Mouse (Mus musculus) olfactory bulb, adult 2 months (tissue): ENCODE results near the gene Camta1.

ENCODE experiments used
- CTCF ChIP-seq: fragments of 200-500 bp; IDR thresholded peaks from 2 replicates; pipeline ENCODE4 v1.5.1; 2012; ENCODE audit warnings: low read depth, mild to moderate bottlenecking, low read length, moderate library complexity; ENCODE audit not compliant: insufficient read depth
- POLR2A ChIP-seq: fragments of 200-500 bp; IDR thresholded peaks from 2 replicates; pipeline ENCODE4 v1.6.1; 2012; ENCODE audit warnings: mild to moderate bottlenecking, low read depth, low read length, moderate library complexity; ENCODE audit not compliant: insufficient read depth

GRCm38 (mm10) chr4:151222635-151223034, 639.0 kb downstream of the Camta1 start:
- TF ChIP-seq CTCF (no peak), POLR2A (no peak)
